Mouse (Mus musculus): ENCODE data around the gene Gm21969. TPM values are rescaled to one million over a fixed set of nuclear protein-coding genes. Genes with fewer than 3 reads are reported as not detected.

The Gm21969 gene
- polyA plus RNA-seq, 1 experiment from 2014 or later: not detected

- no peak for ATAC-seq (replicated peaks; ENCODE audit: insufficient number of reproducible peaks, low FRiP score, low TSS enrichment)
- Histone ChIP-seq H3K9me3 (replicated peaks; ENCODE audit: control insufficient read depth, low read length) (no peaks in the 10 kb centered on the region), H3K36me3 (ENCODE audit: control insufficient read depth, insufficient read depth, low read length) (no peaks in the 10 kb centered on the region), H3K27me3 (ENCODE audit: control insufficient read depth, insufficient read depth, low read length) (no peaks in the 10 kb centered on the region), H3K27ac (ENCODE audit: low read depth, low read length) (no peak overlapping the region), H3K4me3 (ENCODE audit: low read depth, low read length) (no peak overlapping the region), H3K9ac (ENCODE audit: low read depth, low read length) (no peak overlapping the region), H3K4me1 (ENCODE audit: control insufficient read depth, insufficient read depth, low read length) (peaks cover 23% of the 10 kb centered on the region; the same call in 1 of the 2 replicates), H3K4me2 (no peak overlapping the region)
- 51% methylated on average over 5 of the region's 5 CpGs for WGBS (ENCODE audit: insufficient replicate concordance)
These were observed 13.5 kb upstream of the Gm21969 start for GRCm38 (mm10) chr4:139589351-139590027.

- Histone ChIP-seq H3K4me1 (ENCODE audit: control insufficient read depth, insufficient read depth, low read length) (peaks cover 29% of the 10 kb centered on the region), H3K27me3 (ENCODE audit: control insufficient read depth, insufficient read depth, low read length) (no peaks in the 10 kb centered on the region), H3K9ac (ENCODE audit: low read depth, low read length) (no peak overlapping the region), H3K27ac (ENCODE audit: low read depth, low read length) (no peak overlapping the region), H3K9me3 (replicated peaks; ENCODE audit: control insufficient read depth, low read length) (no peaks in the 10 kb centered on the region), H3K4me3 (ENCODE audit: low read depth, low read length) (no peak overlapping the region), H3K36me3 (ENCODE audit: control insufficient read depth, insufficient read depth, low read length) (no peaks in the 10 kb centered on the region), H3K4me2 (no peak overlapping the region)
- no peak for ATAC-seq (replicated peaks; ENCODE audit: insufficient number of reproducible peaks, low FRiP score, low TSS enrichment)
- 33% methylated on average over 4 of the region's 4 CpGs for WGBS (ENCODE audit: insufficient replicate concordance)
These were observed 12.5 kb upstream of the Gm21969 start for GRCm38 (mm10) chr4:139590446-139590845.

- no peaks in the 10 kb centered on the region for H3K9me3 ChIP-seq (replicated peaks; ENCODE audit: control insufficient read depth, low read length)
- H3K4me3 ChIP-seq (ENCODE audit: low read depth, low read length): no peak overlapping the region
- H3K4me2 ChIP-seq: no peak overlapping the region
- 67% methylated on average over 7 of the region's 7 CpGs for WGBS (ENCODE audit: insufficient replicate concordance)
- ATAC-seq (replicated peaks; ENCODE audit: insufficient number of reproducible peaks, low FRiP score, low TSS enrichment): no peak
- H3K4me1 ChIP-seq (ENCODE audit: control insufficient read depth, insufficient read depth, low read length): peaks cover 45% of the 10 kb centered on the region
- H3K27me3 ChIP-seq (ENCODE audit: control insufficient read depth, insufficient read depth, low read length): no peaks in the 10 kb centered on the region
- H3K9ac ChIP-seq (ENCODE audit: low read depth, low read length): no peak overlapping the region
- H3K36me3 ChIP-seq (ENCODE audit: control insufficient read depth, insufficient read depth, low read length): no peaks in the 10 kb centered on the region
- no peak overlapping the region for H3K27ac ChIP-seq (ENCODE audit: low read depth, low read length)
These were observed 10.1 kb upstream of the Gm21969 start for GRCm38 (mm10) chr4:139592895-139593294.

- H3K27ac ChIP-seq (ENCODE audit: low read depth, low read length): no peak overlapping the region
- 60% methylated on average over 6 of the region's 6 CpGs for WGBS (ENCODE audit: insufficient replicate concordance)
- no peak for ATAC-seq (replicated peaks; ENCODE audit: insufficient number of reproducible peaks, low FRiP score, low TSS enrichment)
- H3K4me2 ChIP-seq: no peak overlapping the region
- H3K9me3 ChIP-seq (replicated peaks; ENCODE audit: control insufficient read depth, low read length): no peaks in the 10 kb centered on the region
- no peaks in the 10 kb centered on the region for H3K36me3 ChIP-seq (ENCODE audit: control insufficient read depth, insufficient read depth, low read length)
- H3K9ac ChIP-seq (ENCODE audit: low read depth, low read length): no peak overlapping the region
- no peak overlapping the region for H3K4me3 ChIP-seq (ENCODE audit: low read depth, low read length)
- no peaks in the 10 kb centered on the region for H3K27me3 ChIP-seq (ENCODE audit: control insufficient read depth, insufficient read depth, low read length)
- peaks cover 50% of the 10 kb centered on the region for H3K4me1 ChIP-seq (ENCODE audit: control insufficient read depth, insufficient read depth, low read length)
These were observed 9.6 kb upstream of the Gm21969 start for GRCm38 (mm10) chr4:139593383-139593782.

- Histone ChIP-seq H3K9ac (ENCODE audit: low read depth, low read length) (no peak overlapping the region), H3K4me3 (ENCODE audit: low read depth, low read length) (no peak overlapping the region), H3K9me3 (replicated peaks; ENCODE audit: control insufficient read depth, low read length) (no peaks in the 10 kb centered on the region), H3K4me2 (no peak overlapping the region), H3K27me3 (ENCODE audit: control insufficient read depth, insufficient read depth, low read length) (no peaks in the 10 kb centered on the region), H3K36me3 (ENCODE audit: control insufficient read depth, insufficient read depth, low read length) (no peaks in the 10 kb centered on the region), H3K27ac (ENCODE audit: low read depth, low read length) (0 out of 2 replicates have a peak overlapping the region, but pooled peaks have one; percentile 22), H3K4me1 (ENCODE audit: control insufficient read depth, insufficient read depth, low read length) (peaks cover 54% of the 10 kb centered on the region)
- WGBS (ENCODE audit: insufficient replicate concordance): 53% methylated on average over 3 of the region's 3 CpGs
- ATAC-seq (replicated peaks; ENCODE audit: insufficient number of reproducible peaks, low FRiP score, low TSS enrichment): no peak
These were observed 8.9 kb upstream of the Gm21969 start for GRCm38 (mm10) chr4:139594062-139594461.

GRCm38 (mm10) chr4:139596715-139597114 is 6.3 kb upstream of the Gm21969 start:
- no peak overlapping the region for H3K4me2 ChIP-seq

GRCm38 (mm10) chr4:139597286-139598284 is 5.4 kb upstream of the Gm21969 start:
- no peak overlapping the region for H3K4me3 ChIP-seq (ENCODE audit: low read depth, low read length)
- H3K9me3 ChIP-seq (replicated peaks; ENCODE audit: control insufficient read depth, low read length): no peaks in the 10 kb centered on the region
- peak overlapping the region; percentile 97 for H3K27ac ChIP-seq (ENCODE audit: low read depth, low read length)
- H3K9ac ChIP-seq (ENCODE audit: low read depth, low read length): peak overlapping the region; percentile 58; the same call in 1 of the 2 replicates
- no peaks in the 10 kb centered on the region for H3K36me3 ChIP-seq (ENCODE audit: control insufficient read depth, insufficient read depth, low read length)
- no peak for ATAC-seq (replicated peaks; ENCODE audit: insufficient number of reproducible peaks, low FRiP score, low TSS enrichment)
- peaks cover 76% of the 10 kb centered on the region for H3K4me1 ChIP-seq (ENCODE audit: control insufficient read depth, insufficient read depth, low read length)
- no peaks in the 10 kb centered on the region for H3K27me3 ChIP-seq (ENCODE audit: control insufficient read depth, insufficient read depth, low read length)
- 36% methylated on average over 20 of the region's 20 CpGs for WGBS (ENCODE audit: insufficient replicate concordance)
- peak overlapping the region; percentile 70 for H3K4me2 ChIP-seq

More at GRCm38 (mm10) chr4:139596715-139597114, 6.3 kb upstream of the Gm21969 start:
- ATAC-seq (replicated peaks; ENCODE audit: insufficient number of reproducible peaks, low FRiP score, low TSS enrichment): no peak
- Histone ChIP-seq H3K27me3 (ENCODE audit: control insufficient read depth, insufficient read depth, low read length) (no peaks in the 10 kb centered on the region), H3K4me1 (ENCODE audit: control insufficient read depth, insufficient read depth, low read length) (peaks cover 67% of the 10 kb centered on the region), H3K27ac (ENCODE audit: low read depth, low read length) (peak overlapping the region; percentile 29; the same call in 1 of the 2 replicates), H3K36me3 (ENCODE audit: control insufficient read depth, insufficient read depth, low read length) (no peaks in the 10 kb centered on the region), H3K9ac (ENCODE audit: low read depth, low read length) (no peak overlapping the region), H3K4me3 (ENCODE audit: low read depth, low read length) (no peak overlapping the region), H3K9me3 (replicated peaks; ENCODE audit: control insufficient read depth, low read length) (no peaks in the 10 kb centered on the region)
- WGBS (ENCODE audit: insufficient replicate concordance): 33% methylated on average over 9 of the region's 9 CpGs

- 16% methylated on average over 13 of the region's 13 CpGs for WGBS (ENCODE audit: insufficient replicate concordance)
- Histone ChIP-seq H3K4me2 (peak overlapping the region; percentile 70), H3K36me3 (ENCODE audit: control insufficient read depth, insufficient read depth, low read length) (no peaks in the 10 kb centered on the region), H3K4me1 (ENCODE audit: control insufficient read depth, insufficient read depth, low read length) (peaks cover 83% of the 10 kb centered on the region), H3K4me3 (ENCODE audit: low read depth, low read length) (0 out of 2 replicates have a peak overlapping the region, but pooled peaks have one; percentile 1), H3K27ac (ENCODE audit: low read depth, low read length) (peak overlapping the region; percentile 97), H3K27me3 (ENCODE audit: control insufficient read depth, insufficient read depth, low read length) (no peaks in the 10 kb centered on the region), H3K9ac (ENCODE audit: low read depth, low read length) (peak overlapping the region; percentile 58), H3K9me3 (replicated peaks; ENCODE audit: control insufficient read depth, low read length) (no peaks in the 10 kb centered on the region)
- ATAC-seq (replicated peaks; ENCODE audit: insufficient number of reproducible peaks, low FRiP score, low TSS enrichment): no peak
These were observed 4.6 kb upstream of the Gm21969 start for GRCm38 (mm10) chr4:139598356-139598755.
